Mouse (Mus musculus) lung, postnatal 4 days (tissue): ENCODE results near the gene Spryd4.
"Not testable (repeated sequence)": the region's sequence is repeated elsewhere in the genome, so short reads cannot be mapped to it uniquely, and the experiment has no call there.

Experiments
- DNase-seq, 2 experiments: peaks; one replicate each; pipeline ENCODE4 v3.0.0; 2021

The Spryd4 gene

DNA sequence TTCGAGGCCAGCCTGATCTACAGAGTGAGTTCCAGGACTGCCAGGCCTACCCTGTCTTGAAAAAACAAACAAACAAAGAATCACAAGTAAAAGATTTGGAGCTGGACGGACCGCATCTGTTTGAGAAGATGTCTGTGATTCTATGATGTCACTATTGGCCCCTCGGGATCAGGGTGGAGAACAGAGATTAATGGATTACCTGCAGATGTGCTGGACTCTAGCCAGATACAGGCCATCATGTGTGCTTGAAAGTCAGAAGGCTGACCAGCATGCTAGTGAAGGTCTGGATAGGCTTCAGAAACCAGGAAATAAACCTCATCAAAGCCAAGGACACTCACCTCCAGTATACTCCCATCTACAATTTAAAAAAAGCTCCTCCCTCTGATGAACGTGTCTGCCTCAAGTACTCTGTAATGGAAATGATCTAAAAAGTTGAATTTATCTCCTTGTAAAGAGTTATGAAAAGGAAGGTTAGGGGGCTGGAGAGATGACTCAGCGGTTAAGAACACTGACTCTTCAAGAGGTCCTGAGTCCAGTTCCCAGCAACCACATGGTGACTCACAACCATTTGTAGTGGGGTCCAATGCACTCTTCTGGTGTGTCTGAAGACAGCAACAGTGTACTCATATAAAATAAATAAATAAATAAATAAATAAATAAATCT is 26.2 kb downstream of the Spryd4 start:
- no peak for DNase-seq

DNA sequence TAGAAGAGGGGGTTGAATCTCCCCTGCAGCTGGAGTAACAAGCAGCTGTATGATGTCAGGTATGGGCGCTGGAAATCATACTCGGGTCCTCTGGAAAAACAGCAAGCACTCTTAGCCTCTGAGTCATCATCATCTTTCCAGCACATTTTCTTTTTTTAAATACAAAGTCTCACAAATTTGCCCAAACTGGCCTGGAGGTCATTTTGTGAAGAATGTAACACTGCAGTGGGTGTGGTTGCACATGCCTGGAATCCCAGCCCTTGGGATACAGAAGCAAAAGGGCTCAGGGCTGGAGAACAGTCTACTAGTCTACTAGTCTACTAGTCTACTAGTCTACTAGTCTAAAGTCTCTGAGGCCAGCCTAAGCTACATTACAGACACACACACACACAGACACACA is 27.3 kb downstream of the Spryd4 start:
- no peak for DNase-seq

- peak; percentile 51 to 62 for DNase-seq
These were observed 31.6 kb downstream of the Spryd4 start, which contains the start of gene Rbms2 for GRCm38 (mm10) chr10:128179989-128180388. TSS of gene Rbms2 (minus strand) at chr10:128180297.

DNA sequence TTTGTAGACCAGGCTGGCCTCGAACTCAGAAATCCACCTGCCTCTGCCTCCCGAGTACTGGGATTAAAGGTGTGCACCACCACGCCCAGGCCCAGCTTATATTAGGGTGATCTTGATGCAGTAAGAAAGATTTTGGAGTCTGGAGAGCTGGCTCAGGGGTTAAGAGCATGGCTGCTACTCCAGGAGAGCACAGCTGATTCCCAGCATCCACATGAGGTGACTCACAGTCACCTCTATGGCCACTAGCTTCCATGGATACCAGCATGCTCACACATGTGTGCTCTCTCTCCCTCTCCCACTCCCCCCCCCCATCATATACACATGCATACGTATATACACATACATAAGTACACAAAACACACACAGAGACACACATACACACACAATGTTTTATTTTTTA is 34.3 kb downstream of the Spryd4 start:
- DNase-seq = no peak

DNA sequence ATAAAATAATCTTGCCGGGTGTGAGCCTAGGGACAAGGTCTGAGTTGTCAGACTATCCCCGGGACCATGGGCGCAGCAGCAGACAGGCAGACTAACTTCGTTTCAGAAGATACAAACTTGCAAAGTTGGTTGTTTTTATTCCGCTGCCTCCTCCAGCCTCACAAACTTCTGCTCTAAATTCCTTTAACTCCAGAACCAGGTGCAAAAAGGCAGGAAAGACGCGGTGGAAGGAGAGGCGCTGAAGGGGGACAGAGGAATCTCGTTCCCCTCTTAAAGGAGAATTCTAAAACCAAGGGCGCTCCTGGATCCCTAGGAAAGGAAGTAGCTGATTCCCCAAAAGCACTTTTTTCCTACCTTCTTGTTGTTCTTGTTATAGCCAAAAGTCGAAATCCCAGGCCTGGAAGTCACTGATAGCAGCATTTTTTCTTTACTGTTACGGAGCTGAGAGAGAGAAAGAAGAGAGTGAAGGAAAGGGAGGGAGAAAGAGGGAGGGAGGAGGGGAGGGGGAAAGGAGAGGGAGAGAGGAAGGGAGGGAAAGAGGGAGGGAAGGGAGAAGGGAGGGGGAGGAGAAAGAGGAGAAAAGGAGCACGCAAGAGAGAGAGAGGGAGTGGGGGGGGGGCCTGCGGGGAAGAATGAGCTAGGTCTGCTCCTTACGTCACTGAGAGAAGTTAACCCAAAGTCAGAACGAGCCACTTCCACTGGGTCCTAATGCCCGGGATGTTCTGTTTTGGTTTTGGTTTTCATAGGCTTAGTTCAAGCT is 35.4 kb downstream of the Spryd4 start:
- peak; percentile 67 to 70 for DNase-seq

GRCm38 (mm10) chr10:128175302-128175701 is 36.3 kb downstream of the Spryd4 start:
- DNase-seq = no peak

GRCm38 (mm10) chr10:128171348-128171747 is 40.3 kb downstream of the Spryd4 start:
- not testable (repeated sequence) for DNase-seq

DNA sequence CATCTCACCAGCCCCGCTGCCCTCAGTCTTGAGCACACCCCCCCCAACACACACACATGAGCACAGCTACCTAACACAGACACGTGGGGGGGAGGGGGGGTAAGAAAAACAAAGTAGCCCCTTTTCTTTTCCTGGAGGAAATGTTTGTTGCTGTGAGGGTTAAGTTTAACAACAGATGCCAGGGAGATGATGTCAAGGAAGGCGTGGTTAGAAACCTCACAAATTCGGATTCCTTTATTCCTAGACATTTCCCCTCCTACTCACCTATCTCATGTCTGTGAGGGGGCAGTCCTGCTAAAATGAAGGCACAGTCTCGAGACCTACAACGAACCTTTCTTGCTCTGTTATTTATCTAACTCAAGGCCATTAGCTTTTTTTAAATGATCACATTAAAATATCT is 44.5 kb downstream of the Spryd4 start:
- DNase-seq = no peak

DNA sequence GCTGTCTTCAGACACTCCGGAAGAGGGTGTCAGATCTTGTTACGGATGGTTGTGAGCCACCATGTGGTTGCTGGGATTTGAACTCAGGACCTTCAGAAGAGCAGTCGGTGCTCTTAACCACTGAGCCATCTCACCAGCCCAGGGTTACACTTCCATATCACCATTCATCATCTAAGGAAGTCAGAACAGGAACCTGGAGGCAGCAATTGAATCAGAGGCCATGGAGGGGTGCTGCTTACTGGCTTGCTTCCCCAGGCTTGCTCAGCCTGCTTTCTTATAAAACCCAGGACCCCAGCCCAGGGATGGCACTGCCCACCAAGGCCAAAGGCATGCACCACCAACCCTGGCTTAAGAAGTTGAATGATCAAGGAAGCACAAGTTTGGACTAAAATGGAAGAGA is 45.9 kb downstream of the Spryd4 start:
- not testable (repeated sequence) for DNase-seq
